In genomic region chr6:127989624-127990212, GRCm38 (mm10) we compare ENCODE assay signal across 8 mouse cellular contexts.
A peak's percentile ranks its signal among the peaks of the same experiment; 100 is the strongest.
DNase-seq lines count a peak whose midpoint lies in the region; ATAC-seq lines count a peak whose summit lies in the region.

No protein-coding gene starts in this region.

- DNase-seq in brain, adult 2 months (ENCODE audit: low read depth, low spot score): peak; percentile 97
- DNase-seq in cerebellum, postnatal 4 days (ENCODE audit: low spot score in 2 of 2): peak; percentile 60 to 83
- DNase-seq in heart, adult 18-20 months: peak; percentile 95 to 96
- DNase-seq in kidney, adult 11 months: peak; percentile 35
- DNase-seq in left cerebral cortex, postnatal 36 days (ENCODE audit: low spot score in 2 of 2): peak; percentile 67 to 78
- peak; percentile 63 for DNase-seq in ovary, postnatal 36 days (ENCODE audit: low spot score)
- no peak for DNase-seq in spleen, postnatal 4 days (ENCODE audit: low spot score in 2 of 2)

- no peak for ATAC-seq in monocyte, adult 5-6 weeks (replicated peaks; ENCODE audit: insufficient number of reproducible peaks, low FRiP score, low TSS enrichment, poor library complexity, severe bottlenecking)

- intact Hi-C loops in left cerebral cortex, postnatal 36 days (cut with DNase I): no loop called here

Comparison
In these comparisons a context has a peak if more than half of its experiments do, and no peak if none do; other contexts are left out.
1. DNase-seq: peak in brain, adult 2 months (single experiment), cerebellum, postnatal 4 days (2 of 2), heart, adult 18-20 months (2 of 2), kidney, adult 11 months (single experiment), left cerebral cortex, postnatal 36 days (2 of 2) and ovary, postnatal 36 days (single experiment); none in spleen, postnatal 4 days (0 of 2).